Mouse (Mus musculus) forebrain, embryonic 11.5 days (tissue): ENCODE data around the gene Entpd3. TPM values are rescaled to one million over a fixed set of nuclear protein-coding genes. Genes with fewer than 3 reads are reported as not detected.

ENCODE experiments used
- ATAC-seq: fragments of 200-750 bp; cut with Nextera tagmentation; replicated peaks from 2 replicates; pipeline ENCODE4 v1.8.0; 2017; ENCODE audit warnings: moderate TSS enrichment; ENCODE audit not compliant: low FRiP score
- DNase-seq: peaks from one replicate; pipeline ENCODE4 v3.0.0-alpha.2; 2017; ENCODE audit warnings: low spot score
- H3K27ac ChIP-seq: fragments of 300-500 bp; sonication (generic); 2 replicates; pipeline ENCODE4 v1.5.1; 2014; ENCODE audit warnings: low read depth, low read length
- H3K27me3 ChIP-seq: fragments of 300-500 bp; sonication (generic); 2 replicates; pipeline ENCODE4 v1.6.1; 2014; ENCODE audit warnings: mild to moderate bottlenecking, low read length, mixed read lengths; ENCODE audit not compliant: control insufficient read depth, insufficient read depth
- H3K36me3 ChIP-seq: fragments of 300-500 bp; sonication (generic); 2 replicates; pipeline ENCODE4 v1.6.1; 2014; ENCODE audit warnings: mild to moderate bottlenecking, low read length, moderate library complexity, mixed read lengths; ENCODE audit not compliant: control insufficient read depth, insufficient read depth
- H3K4me1 ChIP-seq: fragments of 300-500 bp; sonication (generic); replicated peaks from 2 replicates; pipeline ENCODE4 v1.6.1; 2014; ENCODE audit warnings: low read length, mixed read lengths; ENCODE audit not compliant: control insufficient read depth, insufficient read depth
- H3K4me2 ChIP-seq: fragments of 300-500 bp; sonication (generic); 2 replicates; pipeline ENCODE4 v1.6.1; 2014; ENCODE audit warnings: low read depth, mild to moderate bottlenecking, low read length, moderate library complexity, mixed read lengths; ENCODE audit not compliant: severe bottlenecking
- H3K4me3 ChIP-seq: fragments of 300-500 bp; sonication (generic); 2 replicates; pipeline ENCODE4 v1.5.1; 2014; ENCODE audit warnings: low read depth, low read length
- H3K9ac ChIP-seq: fragments of 300-500 bp; sonication (generic); 2 replicates; pipeline ENCODE4 v1.6.1; 2014; ENCODE audit warnings: low read length
- H3K9me3 ChIP-seq: fragments of 300-500 bp; sonication (generic); 2 replicates; pipeline ENCODE4 v1.6.1; 2016; ENCODE audit warnings: low read length, mixed read lengths; ENCODE audit not compliant: control insufficient read depth
- WGBS: fragments of 180-500 bp; shearing (Covaris S2); extraction: QIAGEN DNeasy Blood & Tissue Kit; methylation state at CpG from one replicate; pipeline ENCODE4 v1.1.7; 2014; 5-methylcytosine and 5-hydroxymethylcytosine counted together
- polyA plus RNA-seq: library from polyadenylated mRNA; unstranded; fragments of >200 nt; fragmentation: Nextera tagmentation; extraction: Ambion mirVana; gene quantifications from 2 replicates; pipeline ENCODE4 v1.2.1, GENCODE M21; 2014

Entpd3 gene
- polyA plus RNA-seq, 1 experiment from 2014 or later, result not detected

DNA sequence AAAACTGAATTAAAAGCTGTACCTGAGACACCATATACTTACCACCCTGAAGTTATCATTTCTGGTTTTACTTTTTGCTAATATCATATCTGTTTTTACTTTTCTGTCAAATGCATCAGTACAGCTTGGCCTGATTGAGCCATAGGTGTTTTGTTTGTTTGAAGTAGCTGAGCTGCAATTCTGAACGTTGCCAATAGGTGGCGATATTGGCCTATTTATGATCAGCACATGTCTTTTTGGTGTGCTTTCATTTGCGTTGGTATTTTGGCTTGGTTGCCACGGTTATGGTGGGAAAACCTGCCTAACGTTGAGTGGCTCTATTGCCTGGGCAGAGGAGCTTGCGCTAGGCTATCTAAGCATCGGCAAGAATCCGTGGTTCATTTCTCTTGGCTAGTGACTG is 37.6 kb upstream of the Entpd3 start:
- H3K9me3 ChIP-seq, result peaks cover 3% of the 10 kb centered on the region; the same call in 1 of the 2 replicates
- no peaks in the 10 kb centered on the region for H3K36me3 ChIP-seq
- no peaks in the 10 kb centered on the region for H3K4me1 ChIP-seq
- no peak overlapping the region for H3K4me2 ChIP-seq
- peak; percentile 62; the same call in 1 of the 2 replicates for ATAC-seq
- 9% methylated on average over 8 of the region's 8 CpGs for WGBS
- H3K9ac ChIP-seq, result no peak overlapping the region
- peak; percentile 91 for DNase-seq
- no peak overlapping the region for H3K4me3 ChIP-seq
- no peak overlapping the region for H3K27ac ChIP-seq
- no peaks in the 10 kb centered on the region for H3K27me3 ChIP-seq

DNA sequence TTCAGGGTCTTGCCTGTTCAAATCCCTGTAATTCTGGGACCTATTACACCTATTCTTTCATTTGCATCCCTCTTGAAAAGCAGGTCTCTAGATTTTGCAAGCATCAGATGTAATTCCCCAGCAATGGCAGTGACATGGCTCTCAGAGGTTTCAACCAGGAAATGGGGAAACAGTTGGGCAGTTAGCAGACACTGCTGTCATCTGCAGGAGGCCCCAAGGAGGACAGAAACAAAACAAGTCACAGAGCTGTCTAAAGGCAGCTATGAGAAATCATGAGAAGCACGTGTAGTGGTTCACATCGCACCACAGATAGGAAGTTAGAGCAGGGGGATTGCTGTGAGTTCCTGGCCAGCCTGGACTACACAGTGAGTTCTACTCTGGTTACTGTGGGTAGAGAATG is 35.2 kb upstream of the Entpd3 start:
- 89% methylated on average over 2 of the region's 2 CpGs for WGBS
- H3K9me3 ChIP-seq, result peaks cover 5% of the 10 kb centered on the region; the same call in 1 of the 2 replicates
- H3K36me3 ChIP-seq, result no peaks in the 10 kb centered on the region
- no peak overlapping the region for H3K4me2 ChIP-seq
- ATAC-seq (no peak), DNase-seq (no peak)
- no peaks in the 10 kb centered on the region for H3K4me1 ChIP-seq
- no peak overlapping the region for H3K4me3 ChIP-seq
- no peak overlapping the region for H3K27ac ChIP-seq
- no peaks in the 10 kb centered on the region for H3K27me3 ChIP-seq
- no peak overlapping the region for H3K9ac ChIP-seq

DNA sequence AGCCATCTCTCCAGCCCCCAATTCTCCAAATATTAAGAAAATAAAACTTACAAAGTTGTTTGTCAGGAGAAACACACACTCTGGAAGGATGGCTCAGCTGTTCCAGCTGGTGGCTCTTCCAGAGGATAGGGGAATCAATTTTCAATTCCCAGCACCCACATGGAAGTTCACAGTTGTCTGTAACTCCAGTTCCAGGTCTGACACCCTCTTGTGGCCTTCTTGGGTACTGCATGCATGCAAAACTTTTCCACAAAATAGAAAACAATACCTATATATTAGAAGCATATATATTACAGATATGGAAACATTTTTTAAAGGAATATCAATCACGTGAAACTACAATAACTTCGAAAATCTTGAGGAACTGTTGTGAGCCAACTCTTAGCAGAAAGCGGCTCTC is 27.8 kb upstream of the Entpd3 start:
- H3K9ac ChIP-seq, result no peak overlapping the region
- no peak overlapping the region for H3K27ac ChIP-seq
- ATAC-seq (no peak), DNase-seq (no peak)
- 81% methylated on average over 3 of the region's 3 CpGs for WGBS
- peaks cover 4% of the 10 kb centered on the region; the same call in 1 of the 2 replicates for H3K9me3 ChIP-seq
- no peaks in the 10 kb centered on the region for H3K36me3 ChIP-seq
- H3K4me1 ChIP-seq, result no peaks in the 10 kb centered on the region
- no peak overlapping the region for H3K4me3 ChIP-seq
- no peak overlapping the region for H3K4me2 ChIP-seq
- no peaks in the 10 kb centered on the region for H3K27me3 ChIP-seq

DNA sequence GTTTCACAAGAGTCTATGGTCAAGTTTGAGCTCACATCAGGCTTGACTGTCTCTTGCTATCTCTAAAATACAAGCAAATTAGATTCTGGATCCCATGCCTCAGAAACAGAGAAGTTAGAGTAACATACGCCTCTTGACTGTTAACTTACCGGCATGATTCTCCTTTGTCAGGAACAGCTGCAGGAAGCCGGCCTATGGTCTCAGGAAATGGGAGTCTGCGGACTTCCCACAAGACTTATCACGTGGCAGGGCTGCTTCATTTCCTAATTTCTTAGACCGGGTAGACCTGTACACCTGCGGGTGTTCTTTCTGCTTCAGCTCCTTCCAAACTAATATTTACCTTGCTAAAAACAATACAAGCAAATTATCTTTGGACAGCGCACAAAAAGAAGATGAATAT is 22.9 kb upstream of the Entpd3 start:
- WGBS, result 89% methylated on average over 8 of the region's 8 CpGs
- no peak overlapping the region for H3K9ac ChIP-seq
- no peaks in the 10 kb centered on the region for H3K27me3 ChIP-seq
- no peak overlapping the region for H3K27ac ChIP-seq
- H3K4me1 ChIP-seq, result no peaks in the 10 kb centered on the region
- H3K4me2 ChIP-seq, result no peak overlapping the region
- no peaks in the 10 kb centered on the region for H3K36me3 ChIP-seq
- ATAC-seq, result no peak
- DNase-seq, result no peak
- H3K4me3 ChIP-seq, result no peak overlapping the region
- no peaks in the 10 kb centered on the region for H3K9me3 ChIP-seq

DNA sequence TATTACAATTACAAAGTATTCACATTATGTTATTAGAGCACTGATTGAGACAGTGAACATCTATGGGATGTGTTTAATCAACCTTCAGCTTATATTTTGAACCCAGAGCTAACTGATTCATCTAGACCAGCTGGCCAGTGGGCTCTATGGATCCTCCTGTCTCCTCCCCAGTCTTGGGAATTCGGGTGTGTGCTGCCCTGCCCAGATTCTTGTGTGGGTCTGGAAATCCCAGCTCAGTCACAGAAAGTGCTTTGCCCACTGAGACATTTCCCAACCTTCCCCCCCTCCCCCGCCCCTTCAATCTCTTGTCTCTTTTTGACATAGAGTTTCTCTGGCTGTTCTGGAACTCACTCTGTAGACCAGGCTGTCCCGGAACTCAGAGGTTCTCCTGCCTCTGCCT is 20.7 kb upstream of the Entpd3 start:
- H3K4me1 ChIP-seq, result no peaks in the 10 kb centered on the region
- WGBS, result 87% methylated on average over 3 of the region's 3 CpGs

DNA sequence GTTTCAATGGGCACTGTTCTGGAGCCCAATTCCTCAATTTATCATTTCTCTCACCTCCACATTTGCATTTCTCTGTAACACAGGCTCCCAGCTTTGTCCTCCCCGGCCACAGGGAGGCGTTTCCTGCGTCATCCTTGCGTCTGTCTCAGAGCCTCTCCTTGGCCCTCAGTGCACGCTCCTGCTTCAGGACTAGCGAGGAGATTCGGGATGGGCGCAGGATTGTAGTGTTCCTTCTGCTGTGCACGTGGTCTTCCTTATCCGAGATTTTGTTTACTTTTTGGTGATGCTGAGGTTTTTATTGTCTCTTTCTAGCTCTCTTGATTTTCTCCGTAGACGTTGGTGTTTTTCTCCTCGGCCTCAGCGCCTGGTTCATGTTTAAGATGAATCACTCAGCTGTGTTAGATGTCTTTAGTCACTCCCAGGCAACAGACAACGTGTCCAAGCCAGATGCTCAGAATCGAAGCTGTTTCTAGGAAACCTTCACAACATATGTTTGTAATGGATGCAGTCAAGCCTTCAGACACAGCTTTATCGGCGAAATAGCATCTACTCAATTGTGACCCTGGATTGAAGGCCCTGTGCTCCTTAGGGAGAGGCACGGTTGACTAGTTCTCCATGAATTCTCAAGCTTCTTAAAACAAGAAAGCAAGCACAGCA is 20.0 kb upstream of the Entpd3 start:
- DNase-seq, result no peak
- Histone ChIP-seq H3K4me3 (no peak overlapping the region), H3K9ac (no peak overlapping the region), H3K4me1 (no peaks in the 10 kb centered on the region), H3K9me3 (no peaks in the 10 kb centered on the region), H3K27me3 (no peaks in the 10 kb centered on the region), H3K27ac (no peak overlapping the region), H3K36me3 (no peaks in the 10 kb centered on the region), H3K4me2 (no peak overlapping the region)
- WGBS, result 69% methylated on average over 19 of the region's 19 CpGs
- ATAC-seq, result no peak

More for the DNA sequence above, 20.7 kb upstream of the Entpd3 start:
- Histone ChIP-seq H3K27me3 (no peaks in the 10 kb centered on the region), H3K36me3 (no peaks in the 10 kb centered on the region), H3K4me3 (no peak overlapping the region), H3K27ac (no peak overlapping the region), H3K9ac (no peak overlapping the region), H3K9me3 (no peaks in the 10 kb centered on the region), H3K4me2 (no peak overlapping the region)
- ATAC-seq (no peak), DNase-seq (no peak)

DNA sequence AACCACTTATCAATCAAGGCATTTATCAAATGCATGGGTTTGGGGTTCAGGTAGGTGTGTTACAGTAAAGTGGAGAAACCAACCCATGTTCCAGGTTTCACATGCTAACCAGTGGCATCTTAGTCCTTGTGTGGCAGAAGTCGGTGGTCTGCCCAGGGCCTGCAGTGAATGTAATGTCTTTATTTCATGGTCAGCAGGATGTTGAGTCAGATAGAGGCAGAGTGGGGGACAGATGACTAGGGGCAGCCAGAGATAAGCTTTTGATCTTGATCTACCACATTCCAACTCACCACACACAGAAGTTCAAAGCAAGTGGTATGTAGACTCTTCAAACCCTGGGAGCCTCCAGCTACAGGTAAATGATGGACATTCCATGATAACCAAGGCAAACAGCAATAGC is 18.5 kb upstream of the Entpd3 start:
- Histone ChIP-seq H3K4me1 (no peaks in the 10 kb centered on the region), H3K36me3 (no peaks in the 10 kb centered on the region), H3K27me3 (no peaks in the 10 kb centered on the region), H3K27ac (no peak overlapping the region), H3K9ac (no peak overlapping the region), H3K9me3 (no peaks in the 10 kb centered on the region), H3K4me2 (no peak overlapping the region), H3K4me3 (no peak overlapping the region)
- ATAC-seq, result no peak
- 83% methylated on average over 1 of the region's 1 CpGs for WGBS
- DNase-seq, result no peak

DNA sequence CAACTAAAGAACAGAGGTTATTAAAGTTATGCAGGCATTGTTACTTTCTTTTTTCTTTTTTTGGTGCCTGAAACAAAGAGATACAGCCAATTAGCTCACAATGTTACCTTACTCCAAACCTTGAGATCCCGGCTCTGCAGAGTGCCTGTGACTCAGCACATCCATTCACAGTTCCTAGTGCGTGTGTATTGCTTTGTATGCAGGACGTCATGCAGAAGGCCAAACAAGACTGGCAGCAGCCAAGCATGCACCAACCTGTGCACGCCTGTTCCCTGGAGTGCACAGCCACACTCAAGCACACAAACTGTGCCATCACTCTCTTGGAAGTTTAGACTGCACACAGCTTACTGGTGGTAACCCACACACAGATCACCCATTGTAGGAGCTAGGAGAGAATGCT is 12.3 kb upstream of the Entpd3 start:
- Histone ChIP-seq H3K36me3 (no peaks in the 10 kb centered on the region), H3K4me3 (no peak overlapping the region), H3K9ac (no peak overlapping the region), H3K4me2 (no peak overlapping the region), H3K27ac (no peak overlapping the region), H3K27me3 (no peaks in the 10 kb centered on the region), H3K9me3 (no peaks in the 10 kb centered on the region), H3K4me1 (peaks cover 3% of the 10 kb centered on the region; the same call in 1 of the 2 replicates)
- 37% methylated on average over 4 of the region's 4 CpGs for WGBS
- DNase-seq (no peak), ATAC-seq (no peak)

DNA sequence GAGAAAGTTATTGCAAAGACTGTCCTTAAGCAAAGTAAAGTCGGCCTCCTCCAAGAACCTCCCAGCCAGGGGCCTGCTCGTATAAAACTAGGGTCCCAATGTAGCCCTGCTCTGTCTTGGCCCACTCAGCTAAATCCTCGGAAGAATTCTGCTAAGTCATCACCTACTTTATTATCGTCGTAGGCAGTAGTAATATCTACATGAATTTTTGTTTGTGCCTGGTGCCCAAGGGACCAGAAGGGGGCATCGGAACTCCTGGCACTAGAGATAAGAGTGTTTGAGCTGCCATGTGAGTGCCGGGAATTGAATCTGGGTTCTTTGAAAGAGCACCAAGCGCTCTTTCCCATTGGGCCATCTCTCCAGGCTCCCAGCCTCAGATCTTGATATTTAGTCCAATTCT is 11.7 kb upstream of the Entpd3 start:
- Histone ChIP-seq H3K9ac (no peak overlapping the region), H3K9me3 (no peaks in the 10 kb centered on the region), H3K27ac (no peak overlapping the region), H3K4me2 (no peak overlapping the region), H3K4me3 (no peak overlapping the region), H3K36me3 (no peaks in the 10 kb centered on the region), H3K27me3 (no peaks in the 10 kb centered on the region), H3K4me1 (peaks cover 3% of the 10 kb centered on the region; the same call in 1 of the 2 replicates)
- ATAC-seq (no peak), DNase-seq (no peak)
- WGBS, result 91% methylated on average over 8 of the region's 8 CpGs
